Mouse (Mus musculus): ENCODE results near the gene Slc16a2. TPM values are rescaled to one million over a fixed set of nuclear protein-coding genes. Genes with fewer than 3 reads are reported as not detected.

Gene Slc16a2
- polyA plus RNA-seq, 1 experiment from 2014 or later, result 31.6 TPM

DNA sequence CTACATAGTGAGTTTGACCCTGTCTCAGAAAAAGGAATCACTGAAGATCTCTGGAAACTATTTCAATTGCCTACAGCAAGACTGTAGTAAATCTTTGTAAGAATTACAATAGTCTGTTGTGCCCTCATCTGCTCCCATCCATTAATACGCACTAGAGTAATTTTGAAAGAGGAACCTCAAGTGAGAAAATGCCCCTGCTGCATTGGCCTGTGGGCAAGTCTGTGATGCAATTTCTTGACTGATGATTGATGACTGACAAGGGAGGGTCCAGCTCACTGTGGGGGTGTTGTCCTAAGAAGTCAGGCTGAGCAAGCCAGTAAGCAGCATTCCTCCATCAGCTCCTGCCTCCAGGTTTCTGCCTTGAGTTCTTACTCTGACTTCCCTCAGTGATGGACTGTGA, 75.6 kb downstream of the Slc16a2 start:
- Histone ChIP-seq H3K4me1 (ENCODE audit: control insufficient read depth, insufficient read depth, low read length) (peaks cover 13% of the 10 kb centered on the region), H3K4me3 (replicated peaks; ENCODE audit: low read depth, low read length) (no peak overlapping the region), H3K9me3 (ENCODE audit: control insufficient read depth, low read length) (no peaks in the 10 kb centered on the region), H3K27ac (replicated peaks; ENCODE audit: low read depth, low read length) (no peak overlapping the region), H3K9ac (replicated peaks; ENCODE audit: low read length) (no peak overlapping the region), H3K36me3 (ENCODE audit: control insufficient read depth, insufficient read depth, low read length) (no peaks in the 10 kb centered on the region), H3K27me3 (ENCODE audit: control insufficient read depth, insufficient read depth, low read length) (peaks cover 9% of the 10 kb centered on the region), H3K4me2 (ENCODE audit: low read length) (no peak overlapping the region)
- 73% methylated on average over 1 of the region's 1 CpGs for WGBS
- ATAC-seq (ENCODE audit: low FRiP score, low TSS enrichment) (no peak), DNase-seq (no peak)

DNA sequence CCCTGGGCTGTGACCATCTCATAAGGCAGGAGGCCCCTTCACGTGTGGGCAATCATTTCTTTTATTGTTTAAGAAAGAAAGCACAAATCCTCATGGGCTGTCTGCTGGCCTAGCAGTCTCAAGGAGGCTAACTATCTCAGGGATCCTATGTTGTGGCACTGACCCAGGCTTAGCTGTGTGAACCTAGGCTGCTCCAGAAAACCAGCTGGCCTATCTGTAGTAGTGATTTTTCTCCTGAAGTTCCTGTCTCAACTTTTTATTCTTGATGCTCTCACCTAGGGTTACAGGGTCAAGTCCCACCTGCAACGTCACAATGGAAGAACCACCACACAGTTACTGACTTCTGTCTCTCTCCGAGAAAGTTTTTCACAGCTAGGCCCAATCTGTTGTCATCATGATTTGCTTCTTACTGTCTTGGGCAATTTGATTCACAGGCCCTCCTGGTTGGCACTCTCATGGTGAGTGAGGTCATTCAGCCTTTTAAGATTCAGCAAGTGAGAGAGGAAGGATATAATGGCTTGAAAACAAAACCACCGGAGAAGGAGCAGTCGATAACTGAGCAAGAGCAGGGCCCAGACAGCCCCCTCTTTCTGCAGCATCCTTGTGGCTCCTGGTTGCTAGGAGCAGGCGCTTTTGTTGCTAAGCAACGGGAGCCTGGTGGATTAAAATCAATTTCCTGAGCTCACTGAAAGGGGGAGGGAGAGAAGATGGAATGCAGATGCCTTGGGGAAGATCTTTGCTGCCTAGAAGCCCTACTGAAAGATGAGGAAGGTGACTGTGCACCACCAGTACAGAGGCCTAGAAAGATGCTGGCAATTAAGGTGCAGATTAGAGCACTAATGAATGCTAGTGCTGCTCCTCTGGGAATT, 77.4 kb downstream of the Slc16a2 start:
- DNase-seq (peak; percentile 92), ATAC-seq (ENCODE audit: low FRiP score, low TSS enrichment) (peak; percentile 93)
- 25% methylated on average over 7 of the region's 7 CpGs for WGBS
- Histone ChIP-seq H3K9ac (replicated peaks; ENCODE audit: low read length) (no peak overlapping the region), H3K4me3 (replicated peaks; ENCODE audit: low read depth, low read length) (no peak overlapping the region), H3K4me2 (ENCODE audit: low read length) (peak overlapping the region; percentile 30), H3K4me1 (ENCODE audit: control insufficient read depth, insufficient read depth, low read length) (peaks cover 13% of the 10 kb centered on the region), H3K27ac (replicated peaks; ENCODE audit: low read depth, low read length) (peak overlapping the region; percentile 80), H3K9me3 (ENCODE audit: control insufficient read depth, low read length) (no peaks in the 10 kb centered on the region), H3K27me3 (ENCODE audit: control insufficient read depth, insufficient read depth, low read length) (peaks cover 20% of the 10 kb centered on the region), H3K36me3 (ENCODE audit: control insufficient read depth, insufficient read depth, low read length) (no peaks in the 10 kb centered on the region)

DNA sequence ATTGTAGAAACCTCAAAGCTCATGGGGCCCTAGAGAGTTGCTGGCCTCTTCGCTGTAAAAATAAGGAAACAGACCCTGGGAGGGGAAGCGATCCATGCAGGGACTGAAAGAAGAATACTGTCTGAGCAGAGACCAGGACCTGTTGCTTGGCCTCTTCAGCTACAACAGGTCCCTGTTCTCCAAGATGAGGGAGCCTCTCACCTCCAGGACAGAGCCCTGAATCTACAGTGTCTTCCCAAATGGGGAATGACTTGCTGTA, 79.8 kb downstream of the Slc16a2 start:
- Histone ChIP-seq H3K9me3 (ENCODE audit: control insufficient read depth, low read length) (no peaks in the 10 kb centered on the region), H3K27me3 (ENCODE audit: control insufficient read depth, insufficient read depth, low read length) (peaks cover 22% of the 10 kb centered on the region), H3K36me3 (ENCODE audit: control insufficient read depth, insufficient read depth, low read length) (no peaks in the 10 kb centered on the region), H3K4me1 (ENCODE audit: control insufficient read depth, insufficient read depth, low read length) (peaks cover 13% of the 10 kb centered on the region), H3K4me3 (replicated peaks; ENCODE audit: low read depth, low read length) (no peak overlapping the region), H3K27ac (replicated peaks; ENCODE audit: low read depth, low read length) (no peak overlapping the region), H3K9ac (replicated peaks; ENCODE audit: low read length) (no peak overlapping the region), H3K4me2 (ENCODE audit: low read length) (no peak overlapping the region)
- ATAC-seq (ENCODE audit: low FRiP score, low TSS enrichment) (no peak), DNase-seq (no peak)
- 58% methylated on average over 2 of the region's 2 CpGs for WGBS

DNA sequence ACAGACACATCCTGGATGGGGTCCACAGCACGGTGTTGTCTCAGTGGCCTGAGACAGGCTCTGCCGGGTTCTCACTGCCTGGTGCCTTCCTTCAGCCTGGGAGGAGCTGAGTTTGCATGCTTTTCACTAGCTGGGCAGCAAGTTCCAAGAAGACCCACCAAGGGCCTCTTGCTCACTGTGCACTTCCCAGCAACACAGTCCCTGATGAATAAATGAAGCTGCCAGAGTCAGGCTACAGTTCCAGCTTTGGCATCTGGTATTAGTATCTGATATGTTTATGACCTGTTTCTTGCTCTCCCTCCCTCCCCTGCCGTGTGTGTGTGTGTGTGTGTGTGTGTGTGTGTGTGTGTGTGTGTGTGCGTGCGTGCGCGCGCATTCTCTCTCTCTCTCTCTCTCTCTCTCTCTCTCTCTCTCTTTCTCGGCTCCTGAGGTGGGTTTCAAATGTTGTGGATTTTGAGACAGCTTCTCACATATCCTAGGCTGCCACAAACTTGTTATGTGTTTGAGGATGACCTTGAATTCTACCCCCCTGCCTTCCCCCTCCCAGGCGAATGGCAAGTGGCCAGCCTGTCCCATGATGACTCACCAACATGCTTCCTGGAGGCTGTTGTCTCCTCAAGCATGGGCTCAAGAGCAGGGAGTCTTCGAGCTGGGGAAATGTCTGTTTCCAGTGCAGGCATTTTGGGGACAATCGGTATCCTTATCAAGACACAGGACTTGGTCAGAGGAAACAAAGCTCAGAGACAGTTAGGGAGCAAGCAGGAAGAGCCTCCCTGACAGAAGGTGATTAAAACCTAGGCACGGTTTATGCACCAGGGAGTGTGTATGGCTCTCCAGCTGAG, 80.3 kb downstream of the Slc16a2 start:
- Histone ChIP-seq H3K9me3 (ENCODE audit: control insufficient read depth, low read length) (no peaks in the 10 kb centered on the region), H3K27me3 (ENCODE audit: control insufficient read depth, insufficient read depth, low read length) (peaks cover 24% of the 10 kb centered on the region), H3K9ac (replicated peaks; ENCODE audit: low read length) (no peak overlapping the region), H3K36me3 (ENCODE audit: control insufficient read depth, insufficient read depth, low read length) (no peaks in the 10 kb centered on the region), H3K4me2 (ENCODE audit: low read length) (no peak overlapping the region), H3K27ac (replicated peaks; ENCODE audit: low read depth, low read length) (no peak overlapping the region), H3K4me1 (ENCODE audit: control insufficient read depth, insufficient read depth, low read length) (peaks cover 13% of the 10 kb centered on the region), H3K4me3 (replicated peaks; ENCODE audit: low read depth, low read length) (no peak overlapping the region)
- 58% methylated on average over 8 of the region's 13 CpGs for WGBS
- ATAC-seq (ENCODE audit: low FRiP score, low TSS enrichment) (no peak), DNase-seq (no peak)

DNA sequence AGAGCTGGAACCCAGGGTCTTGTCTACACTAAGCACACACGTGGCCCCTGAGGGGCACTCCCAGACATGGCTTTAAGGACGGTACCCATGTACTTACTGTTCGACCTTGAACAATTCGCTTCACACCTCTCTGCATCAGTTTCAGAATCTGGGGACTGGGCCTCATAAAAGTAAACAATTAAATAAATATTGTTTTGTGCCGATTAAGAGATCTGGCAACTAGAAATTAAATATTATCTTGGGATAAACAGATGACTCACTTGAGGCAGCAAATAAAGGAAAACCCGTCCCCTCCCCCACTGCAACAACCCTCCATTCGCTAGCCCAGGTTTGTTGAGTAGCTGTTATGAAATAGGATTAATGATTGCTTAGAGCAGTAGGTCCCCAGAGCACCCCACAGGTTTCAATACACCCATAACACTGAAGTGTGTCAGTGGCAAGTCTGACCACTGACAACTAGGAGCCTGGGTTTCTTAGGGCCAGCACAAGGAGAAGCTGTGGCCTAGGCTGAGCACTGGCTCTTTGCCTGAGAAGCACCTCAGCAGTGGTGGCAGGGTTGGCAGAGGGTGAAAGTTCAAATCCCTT, 87.7 kb downstream of the Slc16a2 start:
- Histone ChIP-seq H3K4me3 (replicated peaks; ENCODE audit: low read depth, low read length) (no peak overlapping the region), H3K27ac (replicated peaks; ENCODE audit: low read depth, low read length) (0 out of 2 replicates have a peak overlapping the region, but pooled peaks have one; percentile 37), H3K36me3 (ENCODE audit: control insufficient read depth, insufficient read depth, low read length) (no peaks in the 10 kb centered on the region), H3K4me2 (ENCODE audit: low read length) (no peak overlapping the region), H3K9ac (replicated peaks; ENCODE audit: low read length) (no peak overlapping the region), H3K27me3 (ENCODE audit: control insufficient read depth, insufficient read depth, low read length) (peaks cover 40% of the 10 kb centered on the region), H3K4me1 (ENCODE audit: control insufficient read depth, insufficient read depth, low read length) (no peaks in the 10 kb centered on the region), H3K9me3 (ENCODE audit: control insufficient read depth, low read length) (no peaks in the 10 kb centered on the region)
- DNase-seq (no peak), ATAC-seq (ENCODE audit: low FRiP score, low TSS enrichment) (no peak)
- 73% methylated on average over 7 of the region's 7 CpGs for WGBS

DNA sequence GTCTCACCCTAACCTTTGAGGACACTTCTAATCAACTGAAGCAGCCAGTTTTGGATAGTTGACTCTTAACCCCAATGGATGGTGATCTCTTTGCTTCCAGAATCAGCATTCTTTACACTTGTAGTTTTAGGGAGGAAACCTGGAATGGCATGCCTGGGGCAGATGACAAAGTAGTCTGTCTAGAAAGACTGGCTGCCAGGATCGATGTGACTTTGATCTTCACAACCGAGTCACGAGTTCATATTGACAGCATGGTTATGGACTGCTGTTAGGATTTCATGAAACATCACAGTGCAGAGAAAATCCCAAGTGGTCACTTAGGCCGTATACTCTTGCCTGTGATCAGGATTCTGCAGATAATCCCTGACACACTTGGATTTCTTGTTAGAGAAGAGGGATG, 88.7 kb downstream of the Slc16a2 start:
- H3K9ac ChIP-seq (replicated peaks; ENCODE audit: low read length), result no peak overlapping the region
- H3K4me2 ChIP-seq (ENCODE audit: low read length), result no peak overlapping the region
- H3K36me3 ChIP-seq (ENCODE audit: control insufficient read depth, insufficient read depth, low read length), result no peaks in the 10 kb centered on the region
- H3K4me1 ChIP-seq (ENCODE audit: control insufficient read depth, insufficient read depth, low read length), result no peaks in the 10 kb centered on the region
- ATAC-seq (ENCODE audit: low FRiP score, low TSS enrichment), result no peak
- peaks cover 40% of the 10 kb centered on the region for H3K27me3 ChIP-seq (ENCODE audit: control insufficient read depth, insufficient read depth, low read length)
- no peak overlapping the region for H3K4me3 ChIP-seq (replicated peaks; ENCODE audit: low read depth, low read length)
- no peaks in the 10 kb centered on the region for H3K9me3 ChIP-seq (ENCODE audit: control insufficient read depth, low read length)
- DNase-seq, result no peak
- 67% methylated on average over 4 of the region's 4 CpGs for WGBS
- H3K27ac ChIP-seq (replicated peaks; ENCODE audit: low read depth, low read length), result no peak overlapping the region

DNA sequence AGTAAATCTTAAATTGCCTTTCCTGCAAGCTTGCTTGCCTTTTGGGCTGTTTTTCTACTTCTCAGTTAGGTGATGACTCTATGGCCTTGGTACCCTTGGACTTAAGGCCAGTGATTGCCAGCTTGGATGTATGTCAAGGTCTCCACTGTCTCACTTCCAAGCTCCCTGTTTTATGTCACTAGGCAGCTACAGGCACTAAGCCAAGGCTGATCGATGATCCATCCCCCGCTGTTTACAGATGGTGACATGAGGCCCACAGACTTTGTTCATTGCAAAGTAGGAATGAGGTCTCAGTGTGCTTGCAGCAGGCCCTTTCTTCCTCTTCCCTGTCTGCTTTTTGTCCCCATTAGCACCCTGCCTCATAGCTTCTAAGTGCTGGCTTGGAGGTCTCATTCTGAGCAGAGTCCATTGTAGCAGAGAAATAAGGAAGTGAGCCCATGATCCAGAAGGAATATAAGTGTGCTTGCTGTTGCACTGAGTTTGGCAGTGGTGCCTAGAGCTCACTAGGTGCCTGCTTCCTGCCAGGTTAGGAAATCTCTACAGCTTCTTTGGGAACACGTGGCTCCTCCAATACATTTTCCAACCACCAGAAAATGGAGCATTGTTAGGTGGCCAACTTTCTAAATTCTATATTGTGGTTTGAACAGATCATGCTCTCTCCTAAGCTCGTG, 89.6 kb downstream of the Slc16a2 start:
- H3K4me1 ChIP-seq (ENCODE audit: control insufficient read depth, insufficient read depth, low read length), result no peaks in the 10 kb centered on the region
- no peak overlapping the region for H3K4me2 ChIP-seq (ENCODE audit: low read length)
- H3K27ac ChIP-seq (replicated peaks; ENCODE audit: low read depth, low read length), result no peak overlapping the region
- no peak overlapping the region for H3K9ac ChIP-seq (replicated peaks; ENCODE audit: low read length)
- H3K4me3 ChIP-seq (replicated peaks; ENCODE audit: low read depth, low read length), result no peak overlapping the region
- 82% methylated on average over 4 of the region's 4 CpGs for WGBS
- no peaks in the 10 kb centered on the region for H3K36me3 ChIP-seq (ENCODE audit: control insufficient read depth, insufficient read depth, low read length)
- no peak for ATAC-seq (ENCODE audit: low FRiP score, low TSS enrichment)
- peaks cover 38% of the 10 kb centered on the region for H3K27me3 ChIP-seq (ENCODE audit: control insufficient read depth, insufficient read depth, low read length)
- DNase-seq, result no peak
- H3K9me3 ChIP-seq (ENCODE audit: control insufficient read depth, low read length), result no peaks in the 10 kb centered on the region

DNA sequence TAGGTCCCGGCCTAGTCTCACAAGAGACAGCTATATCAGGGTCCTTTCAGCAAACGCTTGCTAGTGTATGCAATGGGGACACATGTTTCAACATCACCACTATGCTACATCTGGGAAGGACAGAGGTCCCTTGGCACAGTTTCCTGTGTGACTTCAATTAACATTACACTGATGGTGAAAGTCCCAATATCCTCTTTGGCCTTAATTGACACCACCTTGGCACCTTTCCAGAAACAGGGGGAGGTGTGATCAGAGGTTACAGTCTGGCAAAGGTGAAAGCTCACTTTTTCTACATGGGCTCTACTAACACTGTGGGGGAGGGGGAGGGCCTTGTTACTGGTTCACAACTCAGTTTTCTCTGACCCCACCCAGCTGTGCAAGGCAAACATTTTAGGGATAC, 99.3 kb downstream of the Slc16a2 start:
- Histone ChIP-seq H3K27me3 (ENCODE audit: control insufficient read depth, insufficient read depth, low read length) (peaks cover 17% of the 10 kb centered on the region), H3K9me3 (ENCODE audit: control insufficient read depth, low read length) (no peaks in the 10 kb centered on the region), H3K4me1 (ENCODE audit: control insufficient read depth, insufficient read depth, low read length) (no peaks in the 10 kb centered on the region), H3K36me3 (ENCODE audit: control insufficient read depth, insufficient read depth, low read length) (no peaks in the 10 kb centered on the region), H3K9ac (replicated peaks; ENCODE audit: low read length) (no peak overlapping the region), H3K4me2 (ENCODE audit: low read length) (no peak overlapping the region), H3K27ac (replicated peaks; ENCODE audit: low read depth, low read length) (no peak overlapping the region), H3K4me3 (replicated peaks; ENCODE audit: low read depth, low read length) (no peak overlapping the region)
- no peak for ATAC-seq (ENCODE audit: low FRiP score, low TSS enrichment)
- WGBS, result 79% methylated on average over 2 of the region's 2 CpGs
- no peak for DNase-seq

Data from midbrain, embryonic 14.5 days (tissue).